Mouse (Mus musculus) brain, adult 2 months (tissue): ENCODE measurements at regions not wholly inside any gene's neighbourhood (a gene's known extent, or its start where the extent isn't known, plus 50 kb on each side); places are given as distances from the start of the nearest gene placed in this dataset.
A peak's percentile ranks its signal among the peaks of the same experiment; 100 is the strongest.

ENCODE experiments used
- DNase-seq: peaks from one replicate; pipeline ENCODE4 v3.0.0; 2011; ENCODE audit warnings: low read depth, low spot score

DNA sequence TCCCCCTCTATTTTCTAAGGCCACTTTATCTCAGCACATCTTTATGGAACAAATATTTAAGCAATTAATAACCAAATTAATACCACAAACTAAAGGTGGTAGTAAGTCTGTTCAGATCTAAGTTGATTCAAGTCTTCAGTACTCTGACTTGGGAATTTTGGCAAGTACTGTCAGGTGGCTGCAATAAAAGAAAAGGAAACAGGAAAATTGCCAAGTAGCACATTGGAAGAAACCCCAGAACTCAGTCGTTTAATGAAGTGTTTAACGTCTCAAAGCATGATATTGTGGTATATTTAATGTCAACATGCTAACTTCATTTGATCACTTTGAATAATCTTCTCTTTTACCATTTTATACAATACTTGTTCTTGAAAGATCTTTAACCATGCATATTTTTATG, 142.2 kb downstream of the Gm11146 start:
- DNase-seq, result no peak

DNA sequence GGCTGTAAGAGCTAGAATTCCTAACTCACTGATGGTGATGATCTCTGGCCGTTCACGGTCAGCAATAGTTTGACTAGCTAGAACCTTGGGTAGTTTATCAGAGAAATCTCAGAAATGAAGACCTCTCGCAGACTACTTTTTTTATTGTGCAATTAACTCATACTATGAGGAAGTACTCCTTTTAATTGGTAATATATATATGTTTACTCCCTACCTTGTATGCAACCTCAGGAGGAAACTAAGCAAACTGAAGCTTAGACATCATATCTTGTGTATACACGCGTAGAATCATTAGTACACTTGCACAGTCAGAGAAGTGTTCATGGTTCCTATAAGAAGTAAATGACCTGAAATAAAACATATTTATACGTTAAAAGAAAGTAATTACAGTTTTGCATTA, 157.2 kb downstream of the Gm11146 start:
- no peak for DNase-seq

GRCm38 (mm10) chr16:77444006-77444405, 157.9 kb downstream of the Gm11146 start:
- DNase-seq, result peak; percentile 88

DNA sequence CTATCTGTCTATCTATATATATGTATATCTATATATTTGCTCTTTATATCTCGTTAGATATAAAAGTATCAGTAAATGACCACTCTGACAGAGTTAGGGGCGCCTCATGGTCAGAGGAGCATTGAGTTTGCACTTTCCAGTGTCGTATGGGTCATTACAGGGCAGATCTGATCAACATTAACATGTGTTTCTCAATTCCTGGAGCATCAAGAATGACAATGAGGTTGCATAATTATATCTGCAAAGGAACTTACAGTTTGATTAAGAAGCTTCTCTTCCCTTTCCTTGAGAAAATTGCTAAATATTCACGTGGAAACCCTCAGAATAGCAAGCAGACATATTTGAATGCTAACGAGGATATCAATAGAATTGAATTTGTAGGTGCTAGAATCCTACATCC, 158.6 kb downstream of the Gm11146 start:
- DNase-seq, result no peak

DNA sequence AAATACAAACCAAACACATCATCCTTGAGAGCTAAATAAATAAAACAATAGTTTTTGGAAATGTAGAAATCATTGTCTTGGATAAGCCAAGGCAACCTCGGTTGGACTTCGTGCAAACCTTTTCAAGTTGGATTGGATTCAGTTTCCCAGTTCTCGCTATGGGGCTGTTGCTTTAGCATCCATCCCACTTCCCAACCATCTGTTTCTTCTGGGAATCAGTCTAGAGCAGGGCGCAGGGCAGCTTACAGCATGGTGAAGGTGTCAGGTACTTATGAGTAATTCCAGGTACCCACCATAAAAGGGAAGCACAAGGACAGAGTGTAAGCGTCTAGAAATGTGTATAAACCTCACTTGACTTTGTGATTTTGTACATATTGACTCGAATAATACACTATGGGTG, 159.0 kb downstream of the Gm11146 start:
- peak; percentile 54 for DNase-seq

GRCm38 (mm10) chr16:77431345-77431744, 170.5 kb downstream of the Gm11146 start:
- no peak for DNase-seq

GRCm38 (mm10) chr16:77422385-77423363, 179.2 kb downstream of the Gm11146 start:
- DNase-seq, result peak; percentile 58

- DNase-seq, result peak; percentile 78
Measured at GRCm38 (mm10) chr16:77421591-77422024, 180.3 kb downstream of the Gm11146 start.

DNA sequence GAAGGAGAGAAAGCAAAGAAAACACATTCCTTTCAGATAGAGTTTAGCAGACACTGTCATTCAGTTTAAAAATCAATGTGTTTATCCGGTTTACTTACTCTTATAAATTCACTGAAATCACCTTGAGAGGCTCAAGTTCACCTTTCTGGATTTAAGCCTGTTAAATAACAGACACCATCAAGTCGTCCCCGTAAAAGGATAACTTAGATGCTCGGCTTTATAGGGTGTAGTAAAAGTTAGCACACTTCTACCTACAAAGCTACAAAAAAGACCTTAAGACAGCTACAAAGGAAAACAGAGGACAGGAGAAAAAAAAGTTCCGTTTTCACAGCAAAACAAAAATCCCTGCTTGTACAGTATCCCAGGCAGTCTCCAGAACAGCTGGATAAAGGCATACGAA, 180.9 kb downstream of the Gm11146 start:
- DNase-seq, result no peak

DNA sequence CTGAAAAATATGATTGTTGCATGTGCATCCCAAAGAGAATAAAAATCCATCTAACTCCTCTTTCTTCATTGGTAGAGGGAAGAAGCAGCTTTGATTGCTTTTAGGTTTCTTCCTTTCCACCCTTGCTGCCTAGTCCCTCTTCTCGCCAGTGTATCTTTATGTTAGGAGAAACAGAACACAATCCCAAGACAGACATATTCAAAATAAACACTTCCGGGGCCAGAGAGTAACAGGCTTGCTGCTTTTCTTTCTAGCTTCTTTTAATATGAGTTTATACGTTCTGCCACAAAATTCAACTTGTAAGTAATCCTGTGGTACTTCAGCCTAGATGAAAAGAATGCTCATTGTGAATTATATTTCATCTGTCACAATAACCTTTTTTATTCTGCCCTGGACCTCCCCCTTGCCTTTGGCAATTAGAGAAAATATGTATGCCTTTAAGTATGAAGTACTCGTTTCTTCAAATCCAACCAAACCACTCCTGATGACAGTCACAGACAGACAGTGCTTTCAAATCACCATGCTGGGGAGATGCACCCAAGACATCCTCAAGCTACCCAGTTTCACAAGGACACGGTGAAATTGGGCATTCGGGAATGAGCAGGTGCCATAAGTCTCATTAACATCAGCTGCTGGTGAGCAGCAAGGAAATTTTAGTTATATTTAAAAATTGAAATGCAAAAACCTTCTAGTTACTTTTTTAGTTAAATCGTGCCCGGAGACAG, 181.6 kb downstream of the Gm11146 start:
- peak; percentile 47 for DNase-seq

- DNase-seq, result no peak
Measured at GRCm38 (mm10) chr16:77419116-77419735, 182.7 kb downstream of the Gm11146 start.

DNA sequence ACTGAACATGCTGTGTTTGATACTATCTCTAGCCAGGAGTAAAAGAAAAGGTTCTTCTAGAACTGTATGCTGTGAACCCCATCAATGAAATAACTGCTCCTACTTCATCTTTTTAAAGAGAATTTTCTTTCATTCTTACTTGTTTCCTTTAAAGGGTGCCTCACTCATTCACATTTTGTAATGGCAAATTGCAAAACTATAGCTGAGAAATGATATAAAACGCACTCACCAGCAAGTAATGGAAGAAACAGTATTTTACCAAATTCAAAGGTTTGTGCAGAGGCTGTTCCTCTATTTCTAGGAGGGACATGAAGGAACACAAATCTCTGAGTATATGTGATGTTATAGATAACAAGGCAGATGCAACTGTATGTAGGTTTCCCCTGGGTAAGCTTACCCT, 183.4 kb downstream of the Gm11146 start:
- DNase-seq, result no peak

DNA sequence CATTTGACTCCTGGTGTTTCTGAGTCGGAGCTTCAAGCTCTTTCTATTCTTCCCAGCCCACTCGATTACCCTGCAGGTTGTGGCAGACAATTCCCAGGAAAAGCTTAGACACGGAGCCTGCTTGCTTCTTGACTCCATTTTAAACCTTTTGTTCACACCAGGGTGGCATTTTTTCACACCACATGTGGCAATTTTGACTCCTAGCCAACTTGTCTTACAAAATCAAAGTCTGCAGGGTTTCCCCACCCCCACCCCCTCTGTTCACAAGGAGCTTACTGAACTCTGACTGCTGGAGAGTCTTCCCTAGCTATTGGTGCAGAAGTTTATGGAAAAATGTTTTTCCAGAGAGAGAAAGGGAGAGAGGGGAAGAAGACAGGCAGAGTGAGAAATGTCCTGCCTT, 184.1 kb downstream of the Gm11146 start:
- DNase-seq, result peak; percentile 86

GRCm38 (mm10) chr16:77414562-77414961, 187.3 kb downstream of the Gm11146 start:
- DNase-seq, result peak; percentile 35

GRCm38 (mm10) chr16:77409168-77409567, 192.7 kb downstream of the Gm11146 start:
- peak; percentile 42 for DNase-seq

DNA sequence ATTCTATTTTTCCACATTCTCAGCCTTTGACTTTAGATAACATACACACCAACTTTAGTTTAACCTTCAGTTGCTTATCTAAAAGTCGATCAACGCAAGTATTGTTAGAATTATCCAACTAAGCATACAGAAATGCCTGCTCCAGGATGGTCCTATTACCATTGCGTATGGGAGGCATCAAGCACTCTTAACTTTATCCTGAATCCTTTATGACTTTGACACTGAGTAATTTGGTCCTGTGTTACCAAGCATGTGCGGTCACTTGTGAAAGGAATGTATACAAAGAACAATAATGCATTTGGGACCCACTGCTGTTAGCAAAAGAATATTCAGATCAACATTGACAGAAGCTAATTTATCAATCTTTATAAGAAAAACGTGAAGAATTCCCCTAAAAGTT, 194.9 kb downstream of the Gm11146 start:
- no peak for DNase-seq

DNA sequence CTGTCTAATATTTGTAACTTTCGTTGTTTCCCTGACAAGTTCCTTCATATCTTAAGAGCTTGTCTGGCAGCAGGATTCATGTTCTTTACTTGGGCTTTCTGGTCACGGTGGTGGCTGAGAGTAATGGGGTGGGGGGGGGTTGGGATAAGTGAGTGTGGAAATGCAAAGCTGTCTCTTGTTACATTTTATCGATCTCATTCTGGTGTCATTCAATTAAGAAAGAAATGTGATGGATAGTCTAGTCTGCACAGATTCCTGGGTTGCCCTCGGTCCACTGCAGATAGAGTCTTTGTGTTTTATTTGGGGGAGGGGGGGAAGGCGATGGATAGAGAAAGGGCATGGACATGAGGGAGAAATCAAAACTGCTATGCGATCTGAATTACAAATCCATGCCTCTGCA, 196.0 kb downstream of the Gm11146 start:
- no peak for DNase-seq

- no peak for DNase-seq
Measured at GRCm38 (mm10) chr16:77405181-77405818, 196.6 kb downstream of the Gm11146 start.

GRCm38 (mm10) chr16:77402711-77403280, 199.1 kb downstream of the Gm11146 start:
- DNase-seq, result no peak

GRCm38 (mm10) chr16:77401185-77401943, 200.5 kb downstream of the Gm11146 start:
- no peak for DNase-seq
